Mouse (Mus musculus) splenic B cell, adult 2 months (primary cell): ENCODE measurements around the gene Ift81.
A peak's percentile ranks its signal among the peaks of the same experiment; 100 is the strongest.

Source experiments
- DNase-seq: peaks from one replicate; pipeline ENCODE4 v3.0.0-alpha.2; 2011; ENCODE audit warnings: low read depth, low spot score
- H3K27me3 ChIP-seq: 2 replicates; pipeline ENCODE4 v1.6.1; 2012; ENCODE audit warnings: mild to moderate bottlenecking, low read length, moderate library complexity, mixed read lengths; ENCODE audit not compliant: control insufficient read depth, poor library complexity, insufficient read depth, severe bottlenecking
- H3K36me3 ChIP-seq: 2 replicates; pipeline ENCODE4 v1.6.1; 2012; ENCODE audit warnings: mild to moderate bottlenecking, low read length, moderate library complexity, mixed read lengths; ENCODE audit not compliant: control insufficient read depth, poor library complexity, insufficient read depth, severe bottlenecking

The Ift81 gene

GRCm38 (mm10) chr5:122521130-122521473 lies 93.2 kb downstream of the Ift81 start:
- no peaks in the 10 kb centered on the region for H3K27me3 ChIP-seq
- no peaks in the 10 kb centered on the region for H3K36me3 ChIP-seq
- no peak for DNase-seq

DNA sequence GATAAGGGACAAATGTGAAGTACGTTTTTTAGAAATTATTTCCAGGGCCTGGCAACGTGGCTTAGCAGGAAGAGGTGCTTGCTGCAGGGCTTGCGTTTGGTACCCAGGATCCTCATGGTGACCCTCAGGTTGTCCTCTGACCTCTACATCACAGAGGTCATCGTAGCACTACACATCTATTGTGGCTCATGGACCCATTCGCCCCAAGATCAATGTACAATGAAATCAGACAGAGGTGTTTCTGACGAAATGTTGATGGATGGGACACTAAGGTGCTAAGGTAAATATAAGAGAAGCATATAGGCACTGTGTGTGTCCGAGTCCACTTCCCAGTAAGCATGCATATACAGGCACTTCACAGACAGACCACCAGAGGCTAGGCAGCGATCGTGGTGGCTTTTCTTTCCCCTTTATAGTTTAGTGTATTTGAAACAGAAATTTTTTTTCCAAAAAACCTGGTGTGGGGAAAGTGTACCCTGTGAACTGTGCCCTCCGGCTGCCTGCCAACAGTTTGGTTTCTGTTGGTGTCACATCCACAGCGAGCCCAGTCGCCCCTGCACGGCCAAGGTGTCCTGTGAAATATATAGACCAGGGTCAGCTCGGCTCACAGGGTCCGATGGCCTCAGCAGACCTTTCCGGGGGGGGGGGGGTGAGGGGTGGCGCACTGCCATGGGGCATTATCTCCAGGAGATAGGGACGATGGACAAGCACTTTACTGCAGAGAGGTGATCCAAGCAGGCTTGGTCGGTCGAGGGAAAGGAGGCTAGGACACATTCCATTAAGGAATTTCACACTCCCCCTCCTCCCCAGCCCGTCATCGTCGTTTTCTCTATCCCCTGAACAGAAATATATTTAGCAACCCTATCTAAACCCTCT lies 93.8 kb downstream of the Ift81 start:
- no peaks in the 10 kb centered on the region for H3K36me3 ChIP-seq
- DNase-seq: no peak
- H3K27me3 ChIP-seq: no peaks in the 10 kb centered on the region

DNA sequence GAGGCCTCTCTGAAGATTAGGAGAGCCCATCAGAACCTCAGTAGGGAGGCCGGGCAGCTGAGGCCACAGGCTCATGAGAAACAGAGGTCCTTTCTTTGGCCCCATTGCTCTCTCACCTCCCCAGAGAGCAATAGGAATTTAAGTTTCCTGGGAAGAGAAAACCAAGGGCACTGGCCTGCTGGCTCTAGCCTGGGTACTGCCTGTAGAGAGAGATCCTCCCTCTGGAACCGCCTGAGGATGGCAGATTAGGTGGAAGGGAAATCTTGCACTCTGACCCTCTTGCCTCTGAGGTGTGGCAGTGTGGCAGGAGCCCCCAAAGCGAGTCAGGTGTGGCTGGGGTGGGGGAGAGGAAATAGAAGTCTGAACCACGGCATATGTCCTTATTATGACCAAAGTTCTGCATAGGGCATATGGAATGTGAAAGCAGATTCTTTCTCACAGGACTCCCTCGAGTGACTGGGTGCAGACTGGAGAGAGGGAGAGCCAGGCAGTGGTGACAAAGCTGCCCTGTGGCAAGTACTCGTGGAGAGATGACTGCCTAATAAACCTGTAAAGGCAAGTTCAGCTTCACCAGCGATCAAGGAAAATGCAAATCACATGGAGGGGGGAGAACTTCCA lies 95.2 kb downstream of the Ift81 start:
- DNase-seq: no peak
- Histone ChIP-seq H3K27me3 (no peaks in the 10 kb centered on the region), H3K36me3 (no peaks in the 10 kb centered on the region)

DNA sequence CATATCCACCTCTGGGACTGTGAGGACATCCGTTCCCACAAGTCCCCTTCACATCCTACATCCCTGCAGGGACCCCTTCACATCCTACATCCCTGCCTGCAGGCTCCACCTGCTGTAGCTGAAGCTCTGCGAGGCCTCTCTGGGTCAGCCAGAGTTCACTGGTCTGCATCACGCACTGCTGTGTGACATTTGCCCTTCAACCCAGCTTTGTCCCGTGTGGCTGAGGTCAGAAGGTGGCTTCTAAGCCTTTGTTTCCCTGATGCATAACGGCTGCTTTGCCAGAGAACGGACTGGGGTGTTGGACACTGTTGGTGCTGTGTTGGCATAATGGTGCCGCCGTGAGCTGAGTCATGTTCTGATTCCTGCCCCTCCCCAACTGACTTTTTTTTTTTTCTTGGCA lies 96.1 kb downstream of the Ift81 start:
- no peak for DNase-seq
- Histone ChIP-seq H3K36me3 (no peaks in the 10 kb centered on the region), H3K27me3 (no peaks in the 10 kb centered on the region)

GRCm38 (mm10) chr5:122516901-122517300 lies 97.4 kb downstream of the Ift81 start:
- DNase-seq: no peak
- Histone ChIP-seq H3K27me3 (no peaks in the 10 kb centered on the region), H3K36me3 (no peaks in the 10 kb centered on the region)

GRCm38 (mm10) chr5:122516029-122516730 lies 98.1 kb downstream of the Ift81 start:
- Histone ChIP-seq H3K36me3 (no peaks in the 10 kb centered on the region), H3K27me3 (no peaks in the 10 kb centered on the region)
- DNase-seq: no peak

- peak; percentile 28 for DNase-seq
- Histone ChIP-seq H3K27me3 (no peaks in the 10 kb centered on the region), H3K36me3 (no peaks in the 10 kb centered on the region)
Measured at GRCm38 (mm10) chr5:122514127-122514521, 100.2 kb downstream of the Ift81 start.

DNA sequence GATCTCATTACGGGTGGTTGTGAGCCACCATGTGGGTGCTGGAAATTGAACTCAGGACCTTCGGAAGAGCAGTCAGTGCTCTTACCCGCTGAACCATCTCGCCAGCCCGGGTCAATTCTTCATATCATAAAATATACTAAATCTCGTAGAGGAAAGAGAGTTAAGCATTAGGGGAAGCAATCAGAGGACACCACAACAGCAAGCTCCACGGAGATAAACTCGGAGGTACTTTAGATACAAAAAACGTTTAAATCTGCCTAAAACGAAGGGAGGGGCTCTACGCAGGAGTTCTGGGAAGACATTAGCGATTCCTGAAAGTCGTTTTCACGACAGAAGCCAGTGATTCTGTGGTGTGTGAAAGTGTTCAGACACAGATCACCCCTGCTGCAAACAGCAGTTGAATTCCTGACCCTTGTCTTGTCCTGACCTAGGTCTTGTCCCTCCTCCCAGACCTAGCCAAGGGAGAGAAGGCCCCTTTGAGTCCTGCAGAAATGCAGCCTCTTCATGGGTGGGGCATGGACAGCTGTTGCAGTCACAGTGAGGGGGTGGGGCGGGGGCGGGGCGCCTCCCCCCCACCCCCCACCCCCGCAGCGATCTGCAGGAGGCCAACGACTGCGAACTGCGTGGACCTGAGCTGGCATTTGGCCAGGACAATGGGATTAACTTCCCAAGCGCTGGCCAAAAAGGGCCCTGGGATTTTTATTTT lies 100.7 kb downstream of the Ift81 start:
- no peaks in the 10 kb centered on the region for H3K36me3 ChIP-seq
- H3K27me3 ChIP-seq: no peaks in the 10 kb centered on the region
- DNase-seq: no peak

GRCm38 (mm10) chr5:122512011-122512410 lies 102.3 kb downstream of the Ift81 start:
- no peaks in the 10 kb centered on the region for H3K36me3 ChIP-seq
- no peak for DNase-seq
- no peaks in the 10 kb centered on the region for H3K27me3 ChIP-seq

DNA sequence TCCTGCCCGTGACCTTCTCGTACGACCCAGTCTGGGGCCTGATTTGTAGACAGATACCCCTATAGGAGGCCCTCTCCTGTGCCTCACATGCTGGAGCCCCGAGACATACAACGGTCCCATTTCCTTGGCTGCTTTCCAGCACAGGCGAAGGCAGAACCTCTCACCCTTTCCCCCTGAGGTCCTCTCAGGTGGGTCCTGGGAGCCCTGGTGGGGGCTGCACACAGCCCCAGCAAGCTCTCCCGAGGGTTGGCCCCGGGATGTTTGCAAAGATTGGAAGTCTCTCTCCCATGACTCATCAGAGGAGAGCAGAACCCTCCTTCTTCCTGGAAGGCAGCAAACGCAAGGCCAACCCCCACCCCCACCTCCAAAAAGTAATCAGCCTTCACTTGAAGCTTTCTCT lies 102.9 kb downstream of the Ift81 start:
- no peaks in the 10 kb centered on the region for H3K36me3 ChIP-seq
- DNase-seq: no peak
- H3K27me3 ChIP-seq: no peaks in the 10 kb centered on the region

DNA sequence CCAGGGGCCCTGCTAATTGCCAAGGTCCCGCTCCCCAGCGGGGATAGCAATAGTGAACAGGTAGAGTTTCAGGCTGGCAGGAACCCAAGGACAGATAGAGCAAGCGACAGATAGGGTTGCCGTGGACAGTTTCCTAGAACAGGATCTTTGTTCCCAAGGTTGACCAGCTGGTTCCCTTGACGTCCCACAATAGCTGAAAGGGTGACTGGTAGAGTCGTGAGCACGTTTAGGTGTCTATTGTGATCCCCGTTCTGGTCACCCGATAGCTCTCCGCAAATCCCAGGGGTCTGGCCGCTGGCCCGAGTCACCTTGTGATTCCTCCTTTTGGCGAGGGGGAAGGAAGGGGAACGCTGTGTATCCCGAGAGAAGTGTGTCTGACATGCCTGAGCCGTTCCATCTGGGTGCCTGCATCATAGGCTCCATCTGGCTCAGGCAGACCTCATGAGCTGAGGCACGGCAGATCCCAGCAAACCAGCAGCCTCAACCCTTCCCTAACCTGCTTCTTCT lies 103.6 kb downstream of the Ift81 start:
- Histone ChIP-seq H3K36me3 (no peaks in the 10 kb centered on the region), H3K27me3 (no peaks in the 10 kb centered on the region)
- no peak for DNase-seq

DNA sequence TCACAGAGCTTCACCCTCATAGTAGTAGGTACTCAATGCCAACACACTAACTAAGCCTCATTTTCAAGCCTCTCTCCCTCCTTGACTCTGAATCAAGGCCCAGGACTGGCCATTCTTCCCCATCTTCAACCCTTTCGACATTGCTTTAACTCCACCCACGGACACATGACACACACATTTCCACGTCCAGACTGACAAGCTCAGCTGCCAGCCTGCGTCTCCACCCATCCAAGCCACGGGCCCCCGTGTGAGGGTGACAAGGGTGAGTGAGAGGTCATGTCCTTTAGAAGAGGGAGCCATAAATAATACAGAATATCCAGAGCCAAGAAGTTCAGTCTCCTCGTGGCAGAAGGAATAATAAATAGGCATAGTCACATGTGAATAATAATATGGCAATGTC lies 104.7 kb downstream of the Ift81 start:
- DNase-seq: no peak
- no peaks in the 10 kb centered on the region for H3K36me3 ChIP-seq
- no peaks in the 10 kb centered on the region for H3K27me3 ChIP-seq

GRCm38 (mm10) chr5:122508861-122509306 lies 105.4 kb downstream of the Ift81 start:
- DNase-seq: no peak
- no peaks in the 10 kb centered on the region for H3K27me3 ChIP-seq
- no peaks in the 10 kb centered on the region for H3K36me3 ChIP-seq

- H3K27me3 ChIP-seq: no peaks in the 10 kb centered on the region
- DNase-seq: no peak
- H3K36me3 ChIP-seq: no peaks in the 10 kb centered on the region
Measured at GRCm38 (mm10) chr5:122507396-122507795, 106.9 kb downstream of the Ift81 start.
